Mouse (Mus musculus): ENCODE measurements at regions not wholly inside any gene's neighbourhood (a gene's known extent, or its start where the extent isn't known, plus 50 kb on each side); places are given as distances from the start of the nearest gene placed in this dataset.

DNA sequence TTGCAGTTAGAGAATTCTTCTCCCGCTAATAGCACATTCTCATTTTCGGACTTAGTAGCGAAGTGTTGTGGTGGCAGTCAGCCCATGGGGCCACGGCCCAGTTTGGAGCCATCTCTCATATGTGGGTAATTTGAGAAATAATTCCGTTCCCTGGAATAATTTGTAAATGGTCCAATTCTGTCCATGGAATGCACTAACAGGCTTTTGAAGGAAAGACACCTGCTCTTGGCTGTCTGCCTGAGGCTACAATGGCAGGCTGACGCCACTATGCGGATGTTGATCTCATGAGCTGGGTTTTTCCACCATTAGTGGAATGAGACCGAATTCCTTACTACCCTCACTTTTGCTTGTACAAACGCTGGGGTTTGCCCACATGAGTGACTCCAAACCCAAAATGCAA lies 2081.6 kb downstream of the 4930444P10Rik start:
- TF ChIP-seq USF1 (IDR thresholded peaks at IDR 0.05; ENCODE audit: low read depth, low read length) = no peak
- no peak for TF ChIP-seq E2F4 (IDR thresholded peaks at IDR 0.05; ENCODE audit: insufficient replicate concordance, low read depth, low read length)
- no peak for TF ChIP-seq POLR2A (IDR thresholded peaks at IDR 0.05; ENCODE audit: low read depth, low read length)
- no peak for TF ChIP-seq MAFK (IDR thresholded peaks at IDR 0.05; ENCODE audit: insufficient replicate concordance, low read length)
- no peak for TF ChIP-seq UBTF (IDR thresholded peaks at IDR 0.05; ENCODE audit: low read depth, low read length)
- TF ChIP-seq TCF12 (IDR thresholded peaks at IDR 0.05; ENCODE audit: low read depth, low read length) = no peak
- TF ChIP-seq MAZ (IDR thresholded peaks at IDR 0.05; ENCODE audit: low read depth, low read length) = no peak
- no peak for TF ChIP-seq CTCF (conservative IDR thresholded peaks at IDR 0.05 in 1 of 2, IDR thresholded peaks at IDR 0.05 in 1 of 2; ENCODE audit: low read depth in 2 of 2, low read length in 2 of 2)
- no peak for TF ChIP-seq SMC3 (IDR thresholded peaks at IDR 0.05; ENCODE audit: low read depth, low read length)
- no peak for TF ChIP-seq EP300 (IDR thresholded peaks at IDR 0.05; ENCODE audit: low read length)
- no peak for TF ChIP-seq JUND (conservative IDR thresholded peaks at IDR 0.05; ENCODE audit: low read depth, low read length)
- TF ChIP-seq NELFE (IDR thresholded peaks at IDR 0.05; ENCODE audit: low read depth, low read length) = no peak
- TF ChIP-seq BHLHE40 (IDR thresholded peaks at IDR 0.05; ENCODE audit: low read depth, low read length) = no peak
- no peak for TF ChIP-seq POLR2AphosphoS2 (IDR thresholded peaks at IDR 0.05; ENCODE audit: low read depth, low read length)
